ENCODE assay signal across 15 mouse cellular contexts in genomic region chr4:128693207-128693606, GRCm38 (mm10). TPM values are rescaled to one million over a fixed set of nuclear protein-coding genes. Genes with fewer than 3 reads are reported as not detected.
DNase-seq lines count a peak whose midpoint lies in the region; ATAC-seq and TF ChIP-seq lines count a peak whose summit lies in the region.
"Had no signal": no experiment of that assay in that cellular context is flagged by ENCODE, and none has a peak within 500 bp of the region (broad histone marks: within the 10 kb centered on the region; RNA-seq: fewer than 3 reads in every experiment).

No protein-coding gene starts in this region.

- H3K4me3 ChIP-seq in forebrain, embryonic 10.5 days, result no peak overlapping the region
- no peak overlapping the region for H3K4me3 ChIP-seq in forebrain, postnatal 0 days (ENCODE audit: low read depth, low read length)
- H3K4me3 ChIP-seq in midbrain, embryonic 10.5 days, result no peak overlapping the region
- H3K4me3 ChIP-seq in midbrain, embryonic 16.5 days (ENCODE audit: low read depth, low read length), result no peak overlapping the region
- H3K4me3 ChIP-seq in hindbrain, embryonic 11.5 days (ENCODE audit: low read depth, low read length), result no peak overlapping the region
- no peak overlapping the region for H3K4me3 ChIP-seq in neural tube, embryonic 12.5 days
- H3K4me3 ChIP-seq: heart, embryonic 12.5 days had no signal

- H3K27ac ChIP-seq in forebrain, embryonic 10.5 days, result peak overlapping the region; percentile 74
- no peak overlapping the region for H3K27ac ChIP-seq in forebrain, postnatal 0 days (ENCODE audit: low read depth, low read length)
- H3K27ac ChIP-seq in midbrain, embryonic 10.5 days (replicated peaks), result peak overlapping the region; percentile 53; the same call in 1 of the 2 replicates
- no peak overlapping the region for H3K27ac ChIP-seq in midbrain, embryonic 16.5 days (ENCODE audit: low read length)
- H3K27ac ChIP-seq in hindbrain, embryonic 11.5 days (ENCODE audit: low read depth, low read length), result 0 out of 2 replicates have a peak overlapping the region, but pooled peaks have one; percentile 31
- H3K27ac ChIP-seq in neural tube, embryonic 12.5 days, result no peak overlapping the region
- H3K27ac ChIP-seq: macrophage had no signal

- no peaks in the 10 kb centered on the region for H3K9me3 ChIP-seq in forebrain, embryonic 10.5 days
- no peaks in the 10 kb centered on the region for H3K9me3 ChIP-seq in forebrain, postnatal 0 days (ENCODE audit: low read length)
- H3K9me3 ChIP-seq in midbrain, embryonic 10.5 days (replicated peaks), result no peaks in the 10 kb centered on the region
- no peaks in the 10 kb centered on the region for H3K9me3 ChIP-seq in midbrain, embryonic 16.5 days (replicated peaks; ENCODE audit: control insufficient read depth, low read length, poor library complexity, severe bottlenecking)
- no peaks in the 10 kb centered on the region for H3K9me3 ChIP-seq in hindbrain, embryonic 11.5 days (ENCODE audit: control insufficient read depth, low read length)
- no peaks in the 10 kb centered on the region for H3K9me3 ChIP-seq in neural tube, embryonic 12.5 days
- H3K9me3 ChIP-seq: heart, embryonic 12.5 days had no signal

- DNase-seq in forebrain, embryonic 10.5 days (ENCODE audit: extremely low spot score, low spot score), result no peak
- no peak for DNase-seq in forebrain, postnatal 0 days
- no peak for DNase-seq in midbrain, embryonic 10.5 days (ENCODE audit: low spot score)
- DNase-seq in hindbrain, embryonic 11.5 days (ENCODE audit: low spot score), result no peak
- DNase-seq in left cerebral cortex, postnatal 25 days (ENCODE audit: low spot score in 2 of 2), result no peak
- no peak for DNase-seq in c-Kit-positive CD71-positive TER-119-positive erythroid progenitor cells, embryonic 14.5 days (ENCODE audit: low spot score)
- DNase-seq: adrenal gland, postnatal 10 days; cerebellum, adult 11-12 months; kidney, postnatal 10 days; spleen, adult 18-20 months; thymus, postnatal 25 days had no signal

- no peaks in the 10 kb centered on the region for H3K27me3 ChIP-seq in forebrain, embryonic 10.5 days (ENCODE audit: poor library complexity, severe bottlenecking)
- no peaks in the 10 kb centered on the region for H3K27me3 ChIP-seq in forebrain, postnatal 0 days (ENCODE audit: insufficient read depth, low read length)
- H3K27me3 ChIP-seq in midbrain, embryonic 10.5 days (ENCODE audit: low read depth, poor library complexity, severe bottlenecking), result 0 out of 2 replicates have a peak, but pooled peaks cover 8% of the 10 kb centered on the region
- no peaks in the 10 kb centered on the region for H3K27me3 ChIP-seq in midbrain, embryonic 16.5 days (ENCODE audit: control insufficient read depth, insufficient read depth, low read depth, low read length)
- no peaks in the 10 kb centered on the region for H3K27me3 ChIP-seq in hindbrain, embryonic 11.5 days (ENCODE audit: control insufficient read depth, insufficient read depth, low read length)
- no peaks in the 10 kb centered on the region for H3K27me3 ChIP-seq in neural tube, embryonic 12.5 days (replicated peaks)
- H3K27me3 ChIP-seq: heart, embryonic 12.5 days had no signal

- ATAC-seq in forebrain, postnatal 0 days, result no peak
- no peak for ATAC-seq in midbrain, embryonic 16.5 days
- ATAC-seq in hindbrain, embryonic 11.5 days (ENCODE audit: low FRiP score), result no peak
- ATAC-seq in neural tube, embryonic 12.5 days (ENCODE audit: low FRiP score, low read depth), result no peak

- H3K36me3 ChIP-seq in forebrain, embryonic 10.5 days (replicated peaks), result no peaks in the 10 kb centered on the region
- no peaks in the 10 kb centered on the region for H3K36me3 ChIP-seq in forebrain, postnatal 0 days (ENCODE audit: insufficient read depth)
- no peaks in the 10 kb centered on the region for H3K36me3 ChIP-seq in midbrain, embryonic 10.5 days
- H3K36me3 ChIP-seq in midbrain, embryonic 16.5 days (ENCODE audit: control insufficient read depth, insufficient read depth, low read length), result no peaks in the 10 kb centered on the region
- H3K36me3 ChIP-seq in hindbrain, embryonic 11.5 days (ENCODE audit: control insufficient read depth, insufficient read depth, low read length), result no peaks in the 10 kb centered on the region
- H3K36me3 ChIP-seq in neural tube, embryonic 12.5 days, result no peaks in the 10 kb centered on the region; the same call in 1 of the 2 replicates
- H3K36me3 ChIP-seq: heart, embryonic 12.5 days had no signal

- no peak overlapping the region for H3K4me2 ChIP-seq in forebrain, postnatal 0 days (ENCODE audit: low read depth)
- no peak overlapping the region for H3K4me2 ChIP-seq in midbrain, embryonic 16.5 days (ENCODE audit: low read length)
- no peak overlapping the region for H3K4me2 ChIP-seq in hindbrain, embryonic 11.5 days (replicated peaks; ENCODE audit: low read depth, low read length)
- peak overlapping the region; percentile 22; the same call in 1 of the 2 replicates for H3K4me2 ChIP-seq in neural tube, embryonic 12.5 days (replicated peaks)
- H3K4me2 ChIP-seq: heart, embryonic 12.5 days had no signal

- intact Hi-C loops in left cerebral cortex, postnatal 25 days (cut with DNase I), result loop anchor here (5.0 kb wide), 1 partner anchor 81 kb away; the partner anchor contains the start of gene Zscan20

- peaks cover 68% of the 10 kb centered on the region for H3K4me1 ChIP-seq in forebrain, embryonic 10.5 days
- peaks cover 27% of the 10 kb centered on the region for H3K4me1 ChIP-seq in forebrain, postnatal 0 days (ENCODE audit: insufficient read depth)
- H3K4me1 ChIP-seq in midbrain, embryonic 10.5 days, result peaks cover 48% of the 10 kb centered on the region
- peaks cover 39% of the 10 kb centered on the region for H3K4me1 ChIP-seq in midbrain, embryonic 16.5 days (ENCODE audit: control insufficient read depth, insufficient read depth, low read length)
- H3K4me1 ChIP-seq in hindbrain, embryonic 11.5 days (replicated peaks; ENCODE audit: control insufficient read depth, insufficient read depth, low read length), result peaks cover 6% of the 10 kb centered on the region; the same call in 1 of the 2 replicates
- peaks cover 69% of the 10 kb centered on the region for H3K4me1 ChIP-seq in neural tube, embryonic 12.5 days

- TF ChIP-seq CTCF in forebrain, postnatal 0 days (IDR thresholded peaks at IDR 0.05; ENCODE audit: low read depth), result no peak

- WGBS in forebrain, embryonic 10.5 days, result 63% methylated on average over 5 of the region's 5 CpGs
- WGBS in forebrain, postnatal 0 days, result 40% methylated on average over 5 of the region's 5 CpGs
- 69% methylated on average over 5 of the region's 5 CpGs for WGBS in midbrain, embryonic 10.5 days
- 50% methylated on average over 5 of the region's 5 CpGs for WGBS in midbrain, embryonic 16.5 days
- 52% methylated on average over 5 of the region's 5 CpGs for WGBS in hindbrain, embryonic 11.5 days
- WGBS in neural tube, embryonic 12.5 days, result 47% methylated on average over 5 of the region's 5 CpGs

- no peak overlapping the region for H3K9ac ChIP-seq in forebrain, postnatal 0 days
- no peak overlapping the region for H3K9ac ChIP-seq in midbrain, embryonic 16.5 days (ENCODE audit: low read depth, low read length)
- no peak overlapping the region for H3K9ac ChIP-seq in hindbrain, embryonic 11.5 days (ENCODE audit: low read depth, low read length)
- no peak overlapping the region for H3K9ac ChIP-seq in neural tube, embryonic 12.5 days
- H3K9ac ChIP-seq: heart, embryonic 12.5 days had no signal

RNA-seq across cellular contexts. Expression of gene Phc2, which starts 38.7 kb away (rescaled TPM):
- 23.3 and 23.4 TPM in 2 replicates for polyA plus RNA-seq in forebrain, embryonic 10.5 days (2016; fragmentation: Nextera tagmentation; extraction: Ambion mirVana)
- 78.3 and 93.2 TPM in 2 replicates for total RNA-seq in forebrain, postnatal 0 days (2014; rRNA removed)
- polyA plus RNA-seq in forebrain, postnatal 0 days (2015; fragmentation: Nextera tagmentation; extraction: Ambion mirVana), result 52.4 and 56.3 TPM in 2 replicates
- 20.8 and 30.0 TPM in 2 replicates for polyA plus RNA-seq in midbrain, embryonic 10.5 days (2016; fragmentation: Nextera tagmentation; extraction: Ambion mirVana)
- 19.5 and 22.6 TPM in 2 replicates for polyA plus RNA-seq in midbrain, embryonic 16.5 days (2015; fragmentation: Nextera tagmentation; extraction: Ambion mirVana)
- polyA plus RNA-seq in hindbrain, embryonic 11.5 days (2014; fragmentation: Nextera tagmentation; extraction: Ambion mirVana), result 46.8 and 92.2 TPM in 2 replicates
- 163 and 167 TPM in 2 replicates for polyA plus RNA-seq in neural tube, embryonic 12.5 days (2016; fragmentation: Nextera tagmentation; extraction: Ambion mirVana)
- total RNA-seq in left cerebral cortex, postnatal 25 days (2021), result 10 to 100 TPM; 82.7 to 92.4 TPM

Comparison
In these comparisons a context has a peak if more than half of its experiments do, and no peak if none do; other contexts are left out.
1. H3K27ac ChIP-seq: peak in forebrain, embryonic 10.5 days (single experiment), midbrain, embryonic 10.5 days (single experiment) and hindbrain, embryonic 11.5 days (single experiment); none in forebrain, postnatal 0 days (single experiment), midbrain, embryonic 16.5 days (single experiment) and neural tube, embryonic 12.5 days (single experiment).